Mouse (Mus musculus) liver, adult 2 months (tissue): ENCODE measurements at regions not wholly inside any gene's neighbourhood (a gene's known extent, or its start where the extent isn't known, plus 50 kb on each side); places are given as distances from the start of the nearest gene placed in this dataset.

ENCODE experiments used
- DNase-seq: peaks from one replicate; pipeline ENCODE4 v3.0.0-alpha.2; 2011; ENCODE audit warnings: low read depth, low spot score; ENCODE audit errors: extremely low read depth
- H3K27ac ChIP-seq: fragments of 200-500 bp; replicated peaks from 2 replicates; pipeline ENCODE4 v1.5.1; 2012; ENCODE audit warnings: low read depth, mild to moderate bottlenecking, control low read depth, inconsistent platforms, low read length; ENCODE audit not compliant: insufficient read depth
- H3K27me3 ChIP-seq: fragments of 200-500 bp; 2 replicates; pipeline ENCODE4 v1.6.1; 2012; ENCODE audit warnings: mild to moderate bottlenecking, moderate library complexity, low read length, inconsistent platforms; ENCODE audit not compliant: control insufficient read depth, insufficient read depth
- H3K36me3 ChIP-seq: fragments of 200-500 bp; 2 replicates; pipeline ENCODE4 v1.6.1; 2012; ENCODE audit warnings: low read length, inconsistent platforms; ENCODE audit not compliant: control insufficient read depth, insufficient read depth
- H3K4me1 ChIP-seq: fragments of 200-500 bp; 2 replicates; pipeline ENCODE4 v1.6.1; 2011; ENCODE audit warnings: low read length; ENCODE audit not compliant: control insufficient read depth, insufficient read depth
- H3K4me3 ChIP-seq: fragments of 200-500 bp; 2 replicates; pipeline ENCODE4 v1.5.1; 2011; ENCODE audit warnings: low read depth, mild to moderate bottlenecking, control low read depth, low read length, moderate library complexity; ENCODE audit not compliant: insufficient read depth
- H3K79me2 ChIP-seq: fragments of 200-500 bp; 2 replicates; pipeline ENCODE4 v1.6.1; 2012; ENCODE audit warnings: inconsistent platforms, mild to moderate bottlenecking, low read length, moderate library complexity; ENCODE audit not compliant: control insufficient read depth, insufficient read depth
- H3K9ac ChIP-seq: fragments of 200-500 bp; 2 replicates; pipeline ENCODE4 v1.6.1; 2012; ENCODE audit warnings: low read depth, mild to moderate bottlenecking, control low read depth, inconsistent platforms, low read length
- CTCF ChIP-seq: fragments of 200-500 bp; IDR thresholded peaks from 2 replicates; pipeline ENCODE4 v1.5.1; 2011; ENCODE audit warnings: low read depth, low read length, control low read depth
- POLR2A ChIP-seq: fragments of 200-500 bp; IDR thresholded peaks from 2 replicates; pipeline ENCODE4 v1.6.1; 2011; ENCODE audit warnings: low read length, control low read depth; ENCODE audit not compliant: insufficient read depth; ENCODE audit errors: extremely low read depth
- WGBS: fragments of 180-500 bp; shearing (Covaris S2); methylation state at CpG from one replicate; pipeline ENCODE4 v1.1.7; 2018; 5-methylcytosine and 5-hydroxymethylcytosine counted together

DNA sequence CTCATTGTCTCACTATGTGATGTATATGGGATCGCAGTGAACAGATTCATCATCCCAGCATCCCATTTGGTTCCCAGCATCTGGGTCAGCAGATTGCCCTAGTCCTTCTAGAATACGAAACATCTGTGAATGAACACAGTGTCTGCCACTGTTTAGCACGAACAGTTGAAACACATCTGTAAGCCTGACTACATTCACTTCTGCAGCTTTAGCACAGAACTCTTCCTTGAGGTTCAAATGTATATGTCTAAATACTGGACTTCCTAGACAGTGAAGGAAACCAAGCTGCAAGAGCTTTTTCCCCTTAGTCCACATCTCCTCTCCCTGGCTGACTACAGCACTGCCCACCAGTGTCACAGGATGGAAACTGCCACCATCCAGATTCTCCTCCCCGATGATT, 283.0 kb upstream of the Tle4 start:
- H3K4me1 ChIP-seq = no peaks in the 10 kb centered on the region
- TF ChIP-seq POLR2A (no peak), CTCF (no peak)
- H3K27ac ChIP-seq = no peak overlapping the region
- H3K79me2 ChIP-seq = no peaks in the 10 kb centered on the region
- no peak for DNase-seq
- WGBS = 89% methylated on average over 4 of the region's 4 CpGs
- H3K9ac ChIP-seq = no peak overlapping the region
- H3K27me3 ChIP-seq = no peaks in the 10 kb centered on the region
- H3K4me3 ChIP-seq = no peak overlapping the region
- no peaks in the 10 kb centered on the region for H3K36me3 ChIP-seq

DNA sequence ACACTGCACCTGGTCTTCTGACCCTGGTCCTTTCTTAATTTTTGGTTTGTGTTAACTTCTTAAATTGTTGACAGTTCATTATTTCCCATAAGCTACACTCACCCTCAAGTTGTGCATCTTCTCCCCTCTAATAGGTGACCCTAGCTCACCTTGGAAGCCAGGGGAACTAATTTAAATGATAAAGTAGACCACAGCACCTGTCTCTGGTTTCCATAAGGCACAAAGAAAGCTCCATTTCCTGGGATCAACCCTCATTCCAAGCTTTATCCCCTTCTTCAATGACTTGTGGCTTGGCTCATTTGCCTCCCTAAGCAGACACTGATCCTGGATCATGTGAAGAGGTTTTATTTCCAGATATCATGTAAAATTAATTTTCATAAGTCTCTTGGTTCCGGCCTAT, 276.1 kb upstream of the Tle4 start:
- Histone ChIP-seq H3K4me1 (no peaks in the 10 kb centered on the region), H3K27me3 (no peaks in the 10 kb centered on the region), H3K4me3 (no peak overlapping the region), H3K9ac (no peak overlapping the region), H3K79me2 (no peaks in the 10 kb centered on the region), H3K36me3 (no peaks in the 10 kb centered on the region), H3K27ac (no peak overlapping the region)
- no peak for DNase-seq
- 93% methylated on average over 1 of the region's 1 CpGs for WGBS
- TF ChIP-seq POLR2A (no peak), CTCF (no peak)

DNA sequence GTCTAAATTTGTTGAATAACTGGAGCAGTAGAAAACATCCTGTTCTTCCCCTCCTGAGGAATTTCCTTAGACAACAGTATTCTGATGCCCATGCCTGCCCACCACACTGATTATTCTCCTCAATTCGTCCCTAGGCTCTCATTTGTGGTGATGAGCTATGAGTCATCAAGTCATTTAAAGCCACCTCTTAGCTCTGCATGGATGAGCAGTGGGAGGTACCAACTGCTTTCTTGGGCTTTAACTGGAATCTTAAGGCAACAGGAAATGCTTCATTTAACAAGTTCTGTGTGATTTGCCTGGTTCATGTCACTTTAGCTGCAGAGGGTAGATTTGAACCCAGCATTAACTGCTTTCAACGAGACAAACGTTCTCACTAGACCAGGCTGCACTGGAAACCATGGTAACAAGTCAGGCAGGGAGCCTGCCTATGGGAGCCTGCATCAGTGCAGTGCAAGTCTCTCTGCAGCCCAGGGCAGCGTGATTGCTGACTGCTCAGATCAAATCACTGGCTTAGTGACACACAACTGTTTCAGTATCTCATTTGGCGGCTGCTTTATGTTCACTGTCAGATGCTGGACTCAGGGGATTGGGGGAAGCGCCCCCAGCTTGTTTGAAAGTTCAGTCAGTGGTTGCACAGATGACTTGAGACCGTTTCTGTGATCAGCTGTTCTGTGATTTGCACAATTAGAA, 273.5 kb upstream of the Tle4 start:
- no peak for TF ChIP-seq CTCF
- TF ChIP-seq POLR2A = no peak
- no peaks in the 10 kb centered on the region for H3K79me2 ChIP-seq
- WGBS = 37% methylated on average over 7 of the region's 7 CpGs

DNA sequence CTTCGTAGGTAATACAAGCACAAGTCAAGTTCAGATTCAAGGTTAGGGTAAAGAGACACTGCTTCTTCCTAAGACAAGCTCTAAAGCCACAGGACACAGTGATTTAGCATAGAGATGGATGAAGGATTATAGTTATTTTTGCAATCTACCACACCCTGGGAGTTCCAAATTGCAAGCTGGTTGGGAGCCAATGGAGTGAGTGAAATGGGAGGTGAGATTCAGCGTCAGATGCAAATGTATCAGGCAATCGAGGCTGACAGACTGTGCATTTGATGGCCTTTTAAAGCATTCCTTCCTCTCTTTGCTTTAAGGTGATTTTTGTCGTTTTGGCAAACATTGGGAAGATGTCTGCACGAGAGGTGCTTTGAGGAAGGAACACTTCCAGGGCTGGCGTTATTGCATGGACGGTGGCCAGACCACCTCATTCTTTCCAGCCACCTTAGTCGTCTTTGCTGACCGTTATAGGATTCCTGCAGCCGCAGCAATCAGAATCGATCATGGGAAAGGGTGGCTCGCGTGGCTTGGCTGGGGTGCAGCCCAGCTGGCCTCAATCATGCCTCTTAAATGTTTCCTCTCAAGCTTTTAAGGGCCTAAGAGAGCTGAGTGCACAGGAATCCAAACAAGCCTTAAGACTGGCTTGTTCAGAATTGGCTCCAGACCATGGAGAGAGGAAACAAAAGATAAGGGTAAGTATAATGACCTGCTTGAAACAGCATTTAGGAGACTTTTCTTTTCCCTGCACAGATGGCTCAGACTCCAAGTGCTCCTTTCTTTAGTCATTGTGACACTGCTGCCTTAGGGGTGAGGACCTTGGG, 265.0 kb upstream of the Tle4 start:
- WGBS = 44% methylated on average over 13 of the region's 13 CpGs
- H3K27me3 ChIP-seq = no peaks in the 10 kb centered on the region
- H3K9ac ChIP-seq = no peak overlapping the region
- no peak for DNase-seq
- H3K4me3 ChIP-seq = no peak overlapping the region
- no peaks in the 10 kb centered on the region for H3K36me3 ChIP-seq
- no peaks in the 10 kb centered on the region for H3K4me1 ChIP-seq
- TF ChIP-seq CTCF (no peak), POLR2A (no peak)
- no peaks in the 10 kb centered on the region for H3K79me2 ChIP-seq
- no peak overlapping the region for H3K27ac ChIP-seq

More for the DNA sequence above, 273.5 kb upstream of the Tle4 start:
- H3K9ac ChIP-seq = no peak overlapping the region
- H3K27ac ChIP-seq = no peak overlapping the region
- H3K4me1 ChIP-seq = no peaks in the 10 kb centered on the region
- no peak for DNase-seq
- H3K36me3 ChIP-seq = no peaks in the 10 kb centered on the region
- H3K4me3 ChIP-seq = no peak overlapping the region
- H3K27me3 ChIP-seq = no peaks in the 10 kb centered on the region

DNA sequence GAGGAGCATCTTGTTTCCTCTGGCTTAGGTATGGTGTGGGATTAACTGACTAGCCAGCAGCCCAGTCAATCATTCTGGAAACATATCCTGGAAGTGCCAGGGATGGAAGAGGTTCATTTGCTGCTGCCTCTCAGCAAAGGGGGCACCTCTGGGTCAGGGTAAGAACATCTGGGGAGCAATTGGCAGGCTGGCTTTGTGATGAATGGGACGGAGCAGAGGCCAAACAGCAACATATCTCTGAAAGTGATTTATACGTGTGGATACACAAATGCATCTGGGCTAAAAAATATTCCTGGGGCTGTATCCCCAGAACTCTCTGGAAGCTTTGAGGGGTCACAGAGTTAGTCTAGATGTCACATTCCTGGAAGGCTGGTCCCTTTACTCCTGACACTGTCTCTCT, 257.2 kb upstream of the Tle4 start:
- Histone ChIP-seq H3K9ac (no peak overlapping the region), H3K4me1 (no peaks in the 10 kb centered on the region), H3K36me3 (no peaks in the 10 kb centered on the region), H3K27me3 (no peaks in the 10 kb centered on the region), H3K79me2 (no peaks in the 10 kb centered on the region), H3K27ac (no peak overlapping the region), H3K4me3 (no peak overlapping the region)
- 67% methylated on average over 2 of the region's 2 CpGs for WGBS
- no peak for DNase-seq
- TF ChIP-seq CTCF (no peak), POLR2A (no peak)

DNA sequence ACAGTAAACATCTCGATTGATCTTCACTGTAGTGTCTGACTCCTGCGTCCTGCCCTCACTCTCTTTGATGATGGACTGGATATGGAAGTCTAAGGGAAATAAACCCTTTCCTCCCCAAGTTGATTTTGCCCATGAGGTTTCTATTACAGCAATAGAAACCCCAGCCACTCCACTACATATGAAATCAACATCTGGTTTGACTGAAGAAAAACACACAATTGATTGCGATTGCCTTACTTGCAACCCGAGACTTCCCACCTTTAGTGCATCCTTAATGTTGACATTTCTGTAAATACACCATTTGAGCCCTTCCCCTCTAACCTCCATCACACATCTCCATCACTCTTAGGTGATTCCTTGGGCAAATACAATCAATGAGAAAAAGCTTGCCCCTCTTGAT, 255.6 kb upstream of the Tle4 start:
- no peaks in the 10 kb centered on the region for H3K27me3 ChIP-seq
- no peak for TF ChIP-seq POLR2A
- no peak for TF ChIP-seq CTCF
- no peaks in the 10 kb centered on the region for H3K4me1 ChIP-seq
- WGBS = 79% methylated on average over 4 of the region's 4 CpGs
- no peaks in the 10 kb centered on the region for H3K79me2 ChIP-seq
- no peak for DNase-seq
- H3K27ac ChIP-seq = no peak overlapping the region
- no peak overlapping the region for H3K4me3 ChIP-seq
- H3K36me3 ChIP-seq = no peaks in the 10 kb centered on the region
- H3K9ac ChIP-seq = no peak overlapping the region
